Mouse (Mus musculus) G1E (cell line): Measurements from ENCODE around the gene Ddx1. TPM values are rescaled to one million over a fixed set of nuclear protein-coding genes. Genes with fewer than 3 reads are reported as not detected.

Source experiments
- ATAC-seq: 2 replicates; pipeline ENCODE4 v1.8.0; 2016; ENCODE audit warnings: mild to moderate bottlenecking; ENCODE audit not compliant: insufficient number of reproducible peaks, poor library complexity, low FRiP score, severe bottlenecking; ENCODE audit errors: extremely low read depth
- DNase-seq: peaks from one replicate; pipeline ENCODE4 v3.0.0; 2012; ENCODE audit warnings: low spot score
- H3K27me3 ChIP-seq: 2 replicates; pipeline ENCODE4 v1.6.1; 2012; ENCODE audit warnings: mild to moderate bottlenecking, low read length, inconsistent platforms; ENCODE audit not compliant: insufficient read depth
- H3K36me3 ChIP-seq: replicated peaks from 2 replicates; pipeline ENCODE3; 2012; ENCODE audit warnings: mild to moderate bottlenecking, inconsistent platforms
- H3K4me1 ChIP-seq: 2 replicates; pipeline ENCODE4 v1.6.1; 2012; ENCODE audit warnings: low read depth, low read length, inconsistent platforms, mixed read lengths; ENCODE audit not compliant: insufficient read depth
- H3K4me3 ChIP-seq: 2 replicates; pipeline ENCODE4 v1.5.1; 2012; ENCODE audit warnings: low read depth, mild to moderate bottlenecking, inconsistent platforms, low read length, moderate library complexity, mixed read lengths
- H3K9me3 ChIP-seq: replicated peaks from 2 replicates; pipeline ENCODE4 v1.6.1; 2012; ENCODE audit warnings: inconsistent platforms
- CTCF ChIP-seq: IDR thresholded peaks from 2 replicates; pipeline ENCODE4 v1.5.1; 2012; ENCODE audit warnings: low read depth, low read length, inconsistent platforms, mixed read lengths
- GATA1 ChIP-seq: IDR thresholded peaks from 2 replicates; pipeline ENCODE4 v1.6.1; 2012; ENCODE audit warnings: borderline replicate concordance, low read length, inconsistent platforms, mixed read lengths
- GATA2 ChIP-seq: IDR thresholded peaks from 2 replicates; pipeline ENCODE4 v1.6.1; 2012; ENCODE audit warnings: low read depth, low read length, inconsistent platforms, borderline replicate concordance
- POLR2AphosphoS5 ChIP-seq: IDR thresholded peaks from 2 replicates; pipeline ENCODE4 v1.6.1; 2012; ENCODE audit warnings: low read depth, low read length, inconsistent platforms; ENCODE audit not compliant: insufficient replicate concordance
- TAL1 ChIP-seq: conservative IDR thresholded peaks from 2 replicates; pipeline ENCODE4 v1.6.1; 2012; ENCODE audit warnings: low read depth, low read length, inconsistent platforms, mixed read lengths
- polyA plus RNA-seq: library from polyadenylated mRNA; stranded (reverse); fragments of >175 nt; gene quantifications from 2 replicates; pipeline ENCODE4 v1.2.3, GENCODE M21; 2012
- total RNA-seq, 2 experiments: library from RNA; stranded (forward) in 1 of 2; stranded (reverse) in 1 of 2; fragments of 200-1000 nt in 1 of 2; fragments of >200 nt in 1 of 2; fragmentation: Nextera tagmentation in 1 of 2; gene quantifications; 2 replicates each; pipeline ENCODE4 v1.2.3; 2014 to 2017

The Ddx1 gene
- 138 and 166 TPM in 2 replicates for total RNA-seq (2014; fragmentation: Nextera tagmentation)
- 173 and 181 TPM in 2 replicates for total RNA-seq (2017)
- 7.0 and 8.0 TPM in 2 replicates for polyA plus RNA-seq

- ATAC-seq (peak; percentile 87), DNase-seq (peak; percentile 72)
- peaks cover 23% of the 10 kb centered on the region for H3K4me1 ChIP-seq
- TF ChIP-seq TAL1 (no peak), GATA1 (no peak), CTCF (no peak), POLR2AphosphoS5 (no peak), GATA2 (no peak)
- H3K27me3 ChIP-seq: peaks cover 2% of the 10 kb centered on the region
- no peaks in the 10 kb centered on the region for H3K9me3 ChIP-seq
- peaks cover 30% of the 10 kb centered on the region for H3K36me3 ChIP-seq
- peak within 1 kb of the TSS; percentile 93 for H3K4me3 ChIP-seq
Measured at GRCm38 (mm10) chr12:13248691-13249572, at the start of gene Ddx1. Gene Ddx1, minus strand, starts transcription at chr12:13249213.

DNA sequence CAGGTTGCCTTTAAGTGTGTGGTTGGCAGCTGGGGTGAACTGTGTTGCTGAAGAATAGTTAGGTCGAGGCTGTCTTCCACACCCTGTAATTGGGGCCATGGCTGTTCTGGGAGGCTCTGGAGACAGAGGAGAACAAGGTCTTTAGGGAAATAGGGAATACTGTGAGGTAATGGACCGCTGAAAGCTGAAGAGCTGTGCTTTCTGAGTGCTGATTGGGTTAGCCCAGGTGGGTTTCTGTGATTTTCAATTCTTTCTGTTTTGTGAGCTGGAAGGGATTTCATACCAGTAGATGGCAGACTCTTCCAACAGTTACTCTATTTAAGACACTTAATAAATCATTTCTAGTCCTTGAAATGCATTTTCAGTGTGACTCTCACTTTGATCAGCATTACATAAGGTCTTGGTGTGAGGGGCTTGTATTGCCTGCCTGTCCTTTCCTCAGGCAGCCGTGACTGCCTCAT, 44.4 kb upstream of the Ddx1 start:
- ATAC-seq: no peak
- peaks cover 66% of the 10 kb centered on the region for H3K36me3 ChIP-seq

DNA sequence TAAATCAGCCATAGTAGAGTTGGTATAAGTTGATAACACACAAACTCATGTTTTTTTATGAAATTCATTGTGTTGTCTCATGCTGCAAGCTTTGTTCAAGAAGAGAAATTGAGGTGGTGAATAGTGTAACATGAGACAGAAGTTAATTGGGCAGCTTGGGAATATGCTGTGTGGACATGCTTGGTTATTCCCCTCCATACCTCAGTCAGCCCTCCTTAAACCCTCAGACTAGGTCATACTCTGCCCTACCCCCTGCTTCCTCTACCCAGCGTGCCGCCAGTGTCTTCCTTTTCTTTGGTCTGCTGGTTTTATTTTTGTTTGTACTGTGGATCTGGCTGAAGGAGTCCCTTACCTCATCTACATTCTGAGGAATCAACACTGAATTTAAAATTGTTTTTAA, 42.4 kb upstream of the Ddx1 start:
- H3K27me3 ChIP-seq: no peaks in the 10 kb centered on the region
- ATAC-seq (no peak), DNase-seq (no peak)
- no peaks in the 10 kb centered on the region for H3K4me1 ChIP-seq
- peaks cover 64% of the 10 kb centered on the region for H3K36me3 ChIP-seq
- TF ChIP-seq TAL1: no peak
- TF ChIP-seq CTCF: no peak
- TF ChIP-seq POLR2AphosphoS5: no peak
- no peak for TF ChIP-seq GATA2
- TF ChIP-seq GATA1: no peak
- no peak overlapping the region for H3K4me3 ChIP-seq
- no peaks in the 10 kb centered on the region for H3K9me3 ChIP-seq

More for the DNA sequence above, 44.4 kb upstream of the Ddx1 start:
- Histone ChIP-seq H3K27me3 (no peaks in the 10 kb centered on the region), H3K9me3 (no peaks in the 10 kb centered on the region), H3K4me1 (no peaks in the 10 kb centered on the region), H3K4me3 (no peak overlapping the region)
- no peak for TF ChIP-seq GATA1
- TF ChIP-seq CTCF: no peak
- no peak for TF ChIP-seq GATA2
- DNase-seq: no peak

DNA sequence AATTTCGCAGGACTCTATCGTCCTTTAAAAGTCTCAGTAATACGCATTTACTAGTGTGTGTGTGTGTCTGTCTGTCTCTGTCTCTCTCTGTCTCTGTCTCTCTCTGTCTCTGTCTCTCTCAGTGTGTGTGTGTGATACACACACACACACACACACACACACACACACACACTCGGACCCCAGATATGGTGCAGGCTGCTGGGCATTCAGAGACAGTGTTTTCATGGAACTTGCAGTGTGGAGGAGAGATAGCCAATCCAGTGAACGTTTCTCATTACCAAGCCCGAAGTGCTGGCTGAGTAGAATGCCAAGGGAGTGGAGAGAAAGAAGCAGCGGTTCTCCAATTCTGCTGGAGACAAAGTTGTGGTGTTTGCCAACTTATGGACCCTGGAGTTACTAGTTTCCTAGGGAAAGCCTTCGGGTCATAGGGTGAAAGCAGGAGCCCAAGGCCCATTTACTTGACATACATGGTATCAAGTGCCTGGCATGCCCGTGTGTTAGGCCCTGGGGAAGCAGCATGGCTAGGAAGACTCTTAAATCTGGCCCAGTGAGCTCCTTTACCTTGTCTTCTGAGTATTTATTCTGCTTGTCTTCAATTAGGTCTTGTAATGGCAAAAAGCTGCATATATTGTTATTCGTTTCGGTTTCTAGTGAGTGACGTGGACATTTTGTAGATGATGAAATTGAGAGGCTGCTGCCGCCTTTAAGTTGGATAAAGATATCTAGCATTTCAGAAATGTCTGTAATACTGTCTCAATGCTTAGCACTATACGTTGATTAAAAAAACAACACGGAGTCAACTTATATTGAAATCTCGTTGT, 20.8 kb upstream of the Ddx1 start:
- H3K9me3 ChIP-seq: no peaks in the 10 kb centered on the region
- ATAC-seq: peak; percentile 38; the same call in 1 of the 2 replicates
- peaks cover 22% of the 10 kb centered on the region for H3K36me3 ChIP-seq
- H3K4me3 ChIP-seq: peak overlapping the region; percentile 98
- TF ChIP-seq CTCF: no peak
- no peak for TF ChIP-seq POLR2AphosphoS5
- no peak for TF ChIP-seq TAL1
- no peak for TF ChIP-seq GATA1
- TF ChIP-seq GATA2: no peak
- peaks cover 15% of the 10 kb centered on the region for H3K4me1 ChIP-seq
- peak; percentile 15 for DNase-seq
- no peaks in the 10 kb centered on the region; the same call in 1 of the 2 replicates for H3K27me3 ChIP-seq

DNA sequence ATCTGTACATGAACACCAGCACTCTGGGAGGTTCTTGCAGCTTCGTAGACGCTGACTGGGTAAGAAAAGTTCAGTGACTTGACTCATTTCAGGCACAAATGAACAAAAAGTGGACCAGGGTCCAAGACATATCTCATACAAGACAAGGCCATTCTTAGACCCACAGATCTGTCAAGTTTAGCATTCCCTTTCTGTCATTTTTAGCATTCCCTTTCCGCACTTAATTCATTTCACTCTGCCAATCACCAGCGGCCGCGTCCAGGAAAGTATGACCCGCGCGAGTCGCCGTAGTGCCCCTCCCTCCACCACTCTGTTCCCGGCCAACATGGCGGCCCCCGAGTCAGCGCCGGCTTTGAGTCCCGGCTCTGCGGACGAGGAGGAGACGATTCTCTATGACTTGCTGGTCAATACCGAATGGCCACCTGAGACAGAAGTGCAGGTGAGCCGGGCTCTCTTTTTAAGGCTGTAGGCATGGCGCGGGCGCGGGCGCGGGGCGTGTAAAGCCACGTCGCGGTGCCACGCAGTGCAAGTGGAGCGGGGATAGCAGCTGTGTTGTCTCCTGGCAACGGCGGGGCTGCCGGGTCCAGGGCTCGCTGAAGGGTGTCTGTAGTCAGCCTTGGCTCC, 19.9 kb upstream of the Ddx1 start, which contains the start of gene Nbas:
Nbas (plus strand) TSS at position 308 of the 624 bp plus-strand sequence.
- Histone ChIP-seq H3K4me3 (peak within 1 kb of the TSS; percentile 98), H3K4me1 (peaks cover 15% of the 10 kb centered on the region), H3K9me3 (no peaks in the 10 kb centered on the region), H3K27me3 (peaks cover under 1% of the 10 kb centered on the region), H3K36me3 (peaks cover 14% of the 10 kb centered on the region)
- TF ChIP-seq POLR2AphosphoS5 (no peak), CTCF (no peak), GATA2 (no peak), GATA1 (no peak), TAL1 (no peak)
- ATAC-seq (peak; percentile 79), DNase-seq (peak; percentile 64)
